Mouse (Mus musculus) hindbrain, embryonic 14.5 days (tissue): ENCODE results near the gene Ddias. TPM values are rescaled to one million over a fixed set of nuclear protein-coding genes. Genes with fewer than 3 reads are reported as not detected.
A peak's percentile ranks its signal among the peaks of the same experiment; 100 is the strongest.

Experiments used
- ATAC-seq: fragments of 200-750 bp; cut with Nextera tagmentation; 2 replicates; pipeline ENCODE4 v1.8.0; 2017; ENCODE audit warnings: moderate number of reproducible peaks, mild to moderate bottlenecking, moderate TSS enrichment, moderate library complexity; ENCODE audit not compliant: low FRiP score
- DNase-seq: peaks from one replicate; pipeline ENCODE4 v3.0.0-alpha.2; 2015; ENCODE audit warnings: low spot score
- H3K27ac ChIP-seq: fragments of 300-500 bp; sonication (generic); 2 replicates; pipeline ENCODE4 v1.5.1; 2014; ENCODE audit warnings: mild to moderate bottlenecking, moderate library complexity
- H3K27me3 ChIP-seq: fragments of 300-500 bp; sonication (generic); 2 replicates; pipeline ENCODE4 v1.6.1; 2014; ENCODE audit warnings: mild to moderate bottlenecking, low read length, mixed read lengths; ENCODE audit not compliant: control insufficient read depth, insufficient read depth
- H3K36me3 ChIP-seq: fragments of 300-500 bp; sonication (generic); replicated peaks from 2 replicates; pipeline ENCODE4 v1.6.1; 2014; ENCODE audit not compliant: control insufficient read depth, insufficient read depth
- H3K4me1 ChIP-seq: fragments of 300-500 bp; sonication (generic); replicated peaks from 2 replicates; pipeline ENCODE4 v1.6.1; 2014; ENCODE audit warnings: antibody characterized with exemption, low read length, mixed read lengths; ENCODE audit not compliant: control insufficient read depth, insufficient read depth
- H3K4me2 ChIP-seq: fragments of 300-500 bp; sonication (generic); replicated peaks from 2 replicates; pipeline ENCODE4 v1.6.1; 2014; ENCODE audit warnings: mild to moderate bottlenecking, moderate library complexity
- H3K4me3 ChIP-seq: fragments of 300-500 bp; sonication (generic); replicated peaks from 2 replicates; pipeline ENCODE4 v1.5.1; 2014; ENCODE audit warnings: mild to moderate bottlenecking, low read length
- H3K9ac ChIP-seq: fragments of 300-500 bp; sonication (generic); 2 replicates; pipeline ENCODE4 v1.6.1; 2014
- H3K9me3 ChIP-seq: fragments of 300-500 bp; sonication (generic); 2 replicates; pipeline ENCODE4 v1.6.1; 2016; ENCODE audit warnings: low read length; ENCODE audit not compliant: control insufficient read depth
- WGBS: fragments of 180-500 bp; shearing (Covaris S2); extraction: QIAGEN DNeasy Blood & Tissue Kit; methylation state at CpG from one replicate; pipeline ENCODE4 v1.1.7; 2014; 5-methylcytosine and 5-hydroxymethylcytosine counted together
- polyA plus RNA-seq: library from polyadenylated mRNA; unstranded; fragments of >200 nt; fragmentation: Nextera tagmentation; extraction: Ambion mirVana; gene quantifications from 2 replicates; pipeline ENCODE4 v1.2.1, GENCODE M21; 2014

Ddias gene
- polyA plus RNA-seq, 1 experiment from 2014 or later: 5.0 TPM

GRCm38 (mm10) chr7:92890211-92890610, 16.2 kb upstream of the Ddias start:
- DNase-seq (no peak), ATAC-seq (no peak)
- no peak overlapping the region for H3K4me2 ChIP-seq
- no peaks in the 10 kb centered on the region for H3K27me3 ChIP-seq
- H3K9ac ChIP-seq: no peak overlapping the region
- 0 out of 2 replicates have a peak, but pooled peaks cover 4% of the 10 kb centered on the region for H3K9me3 ChIP-seq
- WGBS: 67% methylated on average over 1 of the region's 1 CpGs
- no peak overlapping the region for H3K27ac ChIP-seq
- H3K4me3 ChIP-seq: no peak overlapping the region
- no peaks in the 10 kb centered on the region for H3K36me3 ChIP-seq
- no peaks in the 10 kb centered on the region for H3K4me1 ChIP-seq

GRCm38 (mm10) chr7:92887230-92887629, 13.2 kb upstream of the Ddias start:
- Histone ChIP-seq H3K36me3 (no peaks in the 10 kb centered on the region), H3K4me3 (no peak overlapping the region), H3K27ac (no peak overlapping the region), H3K4me2 (no peak overlapping the region), H3K9ac (no peak overlapping the region), H3K4me1 (no peaks in the 10 kb centered on the region), H3K9me3 (0 out of 2 replicates have a peak, but pooled peaks cover 1% of the 10 kb centered on the region), H3K27me3 (no peaks in the 10 kb centered on the region)
- ATAC-seq (no peak), DNase-seq (no peak)
- WGBS: 94% methylated on average over 5 of the region's 5 CpGs

DNA sequence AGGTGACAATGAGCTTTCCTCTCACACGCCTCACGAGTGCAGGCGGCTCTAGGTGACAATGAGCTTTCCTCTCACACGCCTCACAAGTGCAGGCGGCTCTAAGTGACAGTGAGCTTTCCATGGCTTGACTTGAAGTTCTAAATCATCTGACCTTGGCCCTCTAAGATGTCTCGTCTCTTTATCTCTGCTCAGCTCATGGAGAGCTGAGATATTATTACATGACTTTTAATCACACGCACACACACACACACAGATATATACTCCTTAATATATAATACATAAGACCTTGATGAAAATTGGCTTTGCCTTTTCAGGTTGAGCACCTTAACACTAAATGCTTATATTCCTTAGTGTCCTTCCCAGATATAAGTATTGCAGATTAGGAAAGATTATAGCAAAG, 12.8 kb upstream of the Ddias start:
- Histone ChIP-seq H3K4me1 (no peaks in the 10 kb centered on the region), H3K9ac (no peak overlapping the region), H3K27ac (no peak overlapping the region), H3K4me2 (no peak overlapping the region), H3K4me3 (no peak overlapping the region), H3K36me3 (no peaks in the 10 kb centered on the region), H3K27me3 (no peaks in the 10 kb centered on the region), H3K9me3 (no peaks in the 10 kb centered on the region)
- DNase-seq (no peak), ATAC-seq (no peak)
- WGBS: 86% methylated on average over 7 of the region's 7 CpGs

GRCm38 (mm10) chr7:92884998-92885660, 11.1 kb upstream of the Ddias start:
- no peak overlapping the region for H3K9ac ChIP-seq
- no peak for ATAC-seq
- WGBS: 90% methylated on average over 6 of the region's 6 CpGs

DNA sequence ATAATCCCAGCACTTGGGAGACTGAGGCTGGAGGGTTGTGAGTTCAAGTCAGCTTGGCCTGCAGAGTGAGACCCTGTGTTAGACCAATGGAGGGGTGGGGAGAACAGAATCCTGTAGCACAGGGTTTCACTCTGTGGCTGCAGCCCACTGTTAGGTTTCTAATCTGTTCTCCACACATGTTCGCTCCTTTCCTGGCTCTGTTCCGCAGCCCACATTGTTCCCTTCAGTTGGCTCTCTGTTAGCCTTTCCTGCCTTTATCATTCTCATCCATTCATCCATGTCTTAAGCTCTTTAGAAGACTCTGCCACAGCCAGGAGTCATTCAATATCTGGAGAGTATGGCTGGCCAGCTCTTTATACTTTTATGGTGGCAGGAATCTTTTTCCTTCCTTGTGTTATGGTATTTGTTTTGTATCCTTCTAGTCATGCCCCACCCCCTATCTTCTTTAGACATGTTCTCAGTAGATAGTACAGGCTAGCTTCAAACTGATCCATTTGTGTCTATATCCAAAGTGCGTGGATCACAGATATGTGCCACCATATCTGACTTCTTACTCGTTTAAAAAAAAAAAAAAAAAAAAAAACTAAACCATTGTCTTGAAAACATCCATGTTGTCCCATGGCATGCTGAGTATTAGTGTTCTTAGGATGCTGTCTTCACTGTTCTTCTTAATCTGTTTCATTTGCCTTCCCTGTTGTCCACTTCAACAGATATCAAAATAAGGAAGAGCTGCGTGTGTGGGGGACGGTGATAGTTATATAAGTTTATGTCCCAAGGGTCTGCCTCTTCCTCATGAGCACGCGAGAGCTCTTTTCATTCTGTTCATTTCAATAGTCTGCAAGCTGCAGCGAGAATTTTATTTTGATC, 10.0 kb upstream of the Ddias start:
- Histone ChIP-seq H3K4me1 (no peaks in the 10 kb centered on the region), H3K9me3 (no peaks in the 10 kb centered on the region), H3K27me3 (no peaks in the 10 kb centered on the region), H3K4me2 (no peak overlapping the region), H3K36me3 (no peaks in the 10 kb centered on the region), H3K27ac (no peak overlapping the region), H3K4me3 (no peak overlapping the region), H3K9ac (no peak overlapping the region)
- DNase-seq: no peak
- WGBS: 83% methylated on average over 9 of the region's 9 CpGs
- ATAC-seq: peak; percentile 31; the same call in 1 of the 2 replicates

More at GRCm38 (mm10) chr7:92884998-92885660, 11.1 kb upstream of the Ddias start:
- Histone ChIP-seq H3K4me3 (no peak overlapping the region), H3K4me1 (no peaks in the 10 kb centered on the region), H3K27me3 (no peaks in the 10 kb centered on the region), H3K9me3 (no peaks in the 10 kb centered on the region), H3K27ac (no peak overlapping the region), H3K4me2 (no peak overlapping the region), H3K36me3 (no peaks in the 10 kb centered on the region)
- DNase-seq: no peak

- Histone ChIP-seq H3K36me3 (no peaks in the 10 kb centered on the region), H3K4me2 (no peak overlapping the region)
- WGBS: 88% methylated on average over 7 of the region's 7 CpGs
Observed at GRCm38 (mm10) chr7:92878575-92879285, 4.7 kb upstream of the Ddias start.

GRCm38 (mm10) chr7:92876538-92876937, 2.5 kb upstream of the Ddias start:
- DNase-seq: peak; percentile 32
- no peak for ATAC-seq
- H3K4me3 ChIP-seq: 0 out of 2 replicates have a peak overlapping the region, but pooled peaks have one; percentile 2
- no peaks in the 10 kb centered on the region for H3K27me3 ChIP-seq
- no peak overlapping the region for H3K9ac ChIP-seq
- H3K9me3 ChIP-seq: no peaks in the 10 kb centered on the region
- H3K4me2 ChIP-seq: peak overlapping the region; percentile 65
- peaks cover 19% of the 10 kb centered on the region for H3K4me1 ChIP-seq
- H3K36me3 ChIP-seq: no peaks in the 10 kb centered on the region
- WGBS: 52% methylated on average over 7 of the region's 7 CpGs
- H3K27ac ChIP-seq: no peak overlapping the region

More at GRCm38 (mm10) chr7:92878575-92879285, 4.7 kb upstream of the Ddias start:
- no peak overlapping the region for H3K27ac ChIP-seq
- H3K27me3 ChIP-seq: no peaks in the 10 kb centered on the region
- ATAC-seq: no peak
- H3K4me1 ChIP-seq: peaks cover 15% of the 10 kb centered on the region
- H3K9ac ChIP-seq: no peak overlapping the region
- H3K9me3 ChIP-seq: no peaks in the 10 kb centered on the region
- no peak overlapping the region for H3K4me3 ChIP-seq
- no peak for DNase-seq

- no peak for DNase-seq
- H3K9ac ChIP-seq: 0 out of 2 replicates have a peak overlapping the region, but pooled peaks have one; percentile 86
- no peaks in the 10 kb centered on the region for H3K9me3 ChIP-seq
- H3K4me2 ChIP-seq: peak overlapping the region; percentile 65
- no peaks in the 10 kb centered on the region for H3K27me3 ChIP-seq
- peak overlapping the region; percentile 66 for H3K4me3 ChIP-seq
- ATAC-seq: no peak
- H3K4me1 ChIP-seq: peaks cover 19% of the 10 kb centered on the region
- WGBS: 39% methylated on average over 3 of the region's 3 CpGs
- no peaks in the 10 kb centered on the region for H3K36me3 ChIP-seq
- no peak overlapping the region for H3K27ac ChIP-seq
Observed at GRCm38 (mm10) chr7:92876066-92876465, 2.0 kb upstream of the Ddias start.
